Mouse (Mus musculus) hindbrain, embryonic 12.5 days (tissue): ENCODE results near the gene Gm13283. TPM values are rescaled to one million over a fixed set of nuclear protein-coding genes. Genes with fewer than 3 reads are reported as not detected.
"Not testable (repeated sequence)": the region's sequence is repeated elsewhere in the genome, so short reads cannot be mapped to it uniquely, and the experiment has no call there.

Experiments
- ATAC-seq: fragments of 200-750 bp; cut with Nextera tagmentation; 2 replicates; pipeline ENCODE4 v1.8.0; 2017; ENCODE audit warnings: moderate TSS enrichment; ENCODE audit not compliant: low FRiP score
- H3K27ac ChIP-seq: fragments of 300-500 bp; sonication (generic); 2 replicates; pipeline ENCODE4 v1.5.1; 2016; ENCODE audit warnings: mild to moderate bottlenecking
- H3K27me3 ChIP-seq: fragments of 300-500 bp; sonication (generic); 2 replicates; pipeline ENCODE4 v1.6.1; 2016; ENCODE audit warnings: mild to moderate bottlenecking
- H3K36me3 ChIP-seq: fragments of 300-500 bp; sonication (generic); 2 replicates; pipeline ENCODE4 v1.6.1; 2016; ENCODE audit warnings: mild to moderate bottlenecking
- H3K4me1 ChIP-seq: fragments of 300-500 bp; sonication (generic); 2 replicates; pipeline ENCODE4 v1.6.1; 2016
- H3K4me2 ChIP-seq: fragments of 300-500 bp; sonication (generic); replicated peaks from 2 replicates; pipeline ENCODE4 v1.6.1; 2016; ENCODE audit warnings: mild to moderate bottlenecking
- H3K4me3 ChIP-seq: fragments of 300-500 bp; sonication (generic); 2 replicates; pipeline ENCODE4 v1.5.1; 2016; ENCODE audit warnings: mild to moderate bottlenecking
- H3K9ac ChIP-seq: fragments of 300-500 bp; sonication (generic); 2 replicates; pipeline ENCODE4 v1.6.1; 2016; ENCODE audit warnings: mild to moderate bottlenecking, moderate library complexity
- H3K9me3 ChIP-seq: fragments of 300-500 bp; sonication (generic); replicated peaks from 2 replicates; pipeline ENCODE4 v1.6.1; 2016; ENCODE audit warnings: mild to moderate bottlenecking
- WGBS: fragments of 180-500 bp; shearing (Covaris S2); methylation state at CpG from one replicate; pipeline ENCODE4 v1.1.7; 2016; 5-methylcytosine and 5-hydroxymethylcytosine counted together
- polyA plus RNA-seq: library from polyadenylated mRNA; unstranded; fragments of >200 nt; fragmentation: Nextera tagmentation; extraction: Ambion mirVana; gene quantifications from 2 replicates; pipeline ENCODE4 v1.2.1, GENCODE M21; 2016

Gm13283 gene
- polyA plus RNA-seq, 1 experiment from 2014 or later: 0.39 TPM

- no peaks in the 10 kb centered on the region for H3K9me3 ChIP-seq
- ATAC-seq: no peak
- 87% methylated on average over 7 of the region's 7 CpGs for WGBS
- H3K27me3 ChIP-seq: no peaks in the 10 kb centered on the region
- H3K9ac ChIP-seq: no peak overlapping the region
- no peak overlapping the region for H3K4me2 ChIP-seq
- 0 out of 2 replicates have a peak, but pooled peaks cover 3% of the 10 kb centered on the region for H3K4me1 ChIP-seq
- no peak overlapping the region for H3K27ac ChIP-seq
- no peaks in the 10 kb centered on the region for H3K36me3 ChIP-seq
- H3K4me3 ChIP-seq: no peak overlapping the region
Measured at GRCm38 (mm10) chr4:88742771-88743371, 17.0 kb upstream of the Gm13283 start.

- no peaks in the 10 kb centered on the region for H3K9me3 ChIP-seq
- 77% methylated on average over 3 of the region's 3 CpGs for WGBS
- no peak overlapping the region for H3K4me2 ChIP-seq
- no peaks in the 10 kb centered on the region for H3K36me3 ChIP-seq
- no peak overlapping the region for H3K4me3 ChIP-seq
- no peak overlapping the region for H3K9ac ChIP-seq
- 0 out of 2 replicates have a peak, but pooled peaks cover 3% of the 10 kb centered on the region for H3K4me1 ChIP-seq
- no peak overlapping the region for H3K27ac ChIP-seq
- H3K27me3 ChIP-seq: no peaks in the 10 kb centered on the region
- no peak for ATAC-seq
Measured at GRCm38 (mm10) chr4:88744207-88744606, 15.7 kb upstream of the Gm13283 start.

GRCm38 (mm10) chr4:88749926-88750325 lies 10.0 kb upstream of the Gm13283 start:
- ATAC-seq: no peak
- no peaks in the 10 kb centered on the region for H3K9me3 ChIP-seq
- H3K4me3 ChIP-seq: no peak overlapping the region
- H3K27ac ChIP-seq: no peak overlapping the region
- H3K4me1 ChIP-seq: 0 out of 2 replicates have a peak, but pooled peaks cover 3% of the 10 kb centered on the region
- no peak overlapping the region for H3K9ac ChIP-seq
- no peaks in the 10 kb centered on the region for H3K36me3 ChIP-seq
- no peak overlapping the region for H3K4me2 ChIP-seq
- 63% methylated on average over 6 of the region's 6 CpGs for WGBS
- H3K27me3 ChIP-seq: no peaks in the 10 kb centered on the region

GRCm38 (mm10) chr4:88754818-88755340 lies 5.0 kb upstream of the Gm13283 start, which contains the start of gene Gm13271:
Gene Gm13271, plus strand, starts transcription at chr4:88754868.
- H3K4me1 ChIP-seq, H3K9ac ChIP-seq, H3K4me2 ChIP-seq, H3K36me3 ChIP-seq, ATAC-seq, H3K4me3 ChIP-seq, H3K27me3 ChIP-seq, H3K9me3 ChIP-seq, H3K27ac ChIP-seq: not testable (repeated sequence)
- 77% methylated on average over 15 of the region's 15 CpGs for WGBS

GRCm38 (mm10) chr4:88756581-88757513 lies 3.1 kb upstream of the Gm13283 start:
- Histone ChIP-seq H3K4me2 (peak overlapping the region; percentile 83), H3K27ac (peak overlapping the region; percentile 80), H3K4me3 (peak overlapping the region; percentile 42), H3K9ac (peak overlapping the region; percentile 63)
- H3K36me3 ChIP-seq, H3K9me3 ChIP-seq, ATAC-seq, H3K27me3 ChIP-seq, H3K4me1 ChIP-seq: not testable (repeated sequence)
- 12% methylated on average over 29 of the region's 31 CpGs for WGBS

- H3K27me3 ChIP-seq, H3K36me3 ChIP-seq, H3K9me3 ChIP-seq, H3K4me1 ChIP-seq: not testable (repeated sequence)
- H3K4me3 ChIP-seq: peak overlapping the region; percentile 42
- WGBS: 0% methylated on average over 21 of the region's 21 CpGs
- H3K9ac ChIP-seq: peak overlapping the region; percentile 63; the same call in 1 of the 2 replicates
- peak overlapping the region; percentile 80 for H3K27ac ChIP-seq
- peak overlapping the region; percentile 83 for H3K4me2 ChIP-seq
- ATAC-seq: peak; percentile 100
Measured at GRCm38 (mm10) chr4:88757628-88758031, 2.3 kb upstream of the Gm13283 start.

- ATAC-seq, H3K4me1 ChIP-seq: not testable (repeated sequence)
- 89% methylated on average over 9 of the region's 9 CpGs for WGBS
Measured at GRCm38 (mm10) chr4:88758751-88759150, 1.2 kb upstream of the Gm13283 start.

GRCm38 (mm10) chr4:88760431-88760830 lies 512 bp downstream of the Gm13283 start:
- under 1% methylated on average over 23 of the region's 28 CpGs for WGBS
- not testable (repeated sequence) for H3K36me3 ChIP-seq, H3K27me3 ChIP-seq, H3K9ac ChIP-seq, H3K9me3 ChIP-seq, H3K4me1 ChIP-seq, H3K27ac ChIP-seq, ATAC-seq
- peak overlapping the region; percentile 32 for H3K4me3 ChIP-seq
- peak overlapping the region; percentile 52 for H3K4me2 ChIP-seq

More at GRCm38 (mm10) chr4:88758751-88759150, 1.2 kb upstream of the Gm13283 start:
- H3K9ac ChIP-seq, H3K27ac ChIP-seq, H3K36me3 ChIP-seq, H3K27me3 ChIP-seq, H3K4me2 ChIP-seq, H3K9me3 ChIP-seq, H3K4me3 ChIP-seq: not testable (repeated sequence)

- not testable (repeated sequence) for H3K9me3 ChIP-seq, H3K4me2 ChIP-seq, H3K27me3 ChIP-seq, H3K4me3 ChIP-seq, ATAC-seq, H3K27ac ChIP-seq, H3K36me3 ChIP-seq, H3K4me1 ChIP-seq, H3K9ac ChIP-seq
- 63% methylated on average over 6 of the region's 8 CpGs for WGBS
Measured at GRCm38 (mm10) chr4:88761776-88762175, 1.9 kb downstream of the Gm13283 start.

GRCm38 (mm10) chr4:88762341-88762740 lies 2.4 kb downstream of the Gm13283 start:
- 54% methylated on average over 9 of the region's 9 CpGs for WGBS
- not testable (repeated sequence) for H3K4me3 ChIP-seq

GRCm38 (mm10) chr4:88763384-88764018 lies 3.6 kb downstream of the Gm13283 start:
- H3K4me2 ChIP-seq: peak overlapping the region; percentile 56
- not testable (repeated sequence) for H3K36me3 ChIP-seq, H3K9ac ChIP-seq, ATAC-seq, H3K27ac ChIP-seq, H3K9me3 ChIP-seq, H3K4me1 ChIP-seq, H3K27me3 ChIP-seq
- H3K4me3 ChIP-seq: peak overlapping the region; percentile 30
- 3% methylated on average over 32 of the region's 42 CpGs for WGBS

More at GRCm38 (mm10) chr4:88762341-88762740, 2.4 kb downstream of the Gm13283 start:
- not testable (repeated sequence) for H3K4me1 ChIP-seq, H3K4me2 ChIP-seq, H3K27me3 ChIP-seq, H3K27ac ChIP-seq, H3K9me3 ChIP-seq, ATAC-seq, H3K9ac ChIP-seq, H3K36me3 ChIP-seq

GRCm38 (mm10) chr4:88773534-88773933 lies 13.6 kb downstream of the Gm13283 start, which contains the start of gene Gm13290:
Gene Gm13290, plus strand, starts transcription at chr4:88773834.
- H3K27ac ChIP-seq, H3K27me3 ChIP-seq, ATAC-seq, H3K9ac ChIP-seq, H3K4me3 ChIP-seq, H3K36me3 ChIP-seq, H3K4me2 ChIP-seq, H3K4me1 ChIP-seq, H3K9me3 ChIP-seq: not testable (repeated sequence)
- no CpG with 5 or more reads among the region's 32 CpGs for WGBS
